Mouse (Mus musculus) heart, embryonic 13.5 days (tissue): ENCODE results near the gene Hnrnpa0. TPM values are rescaled to one million over a fixed set of nuclear protein-coding genes. Genes with fewer than 3 reads are reported as not detected.
A peak's percentile ranks its signal among the peaks of the same experiment; 100 is the strongest.

Experiments used
- ATAC-seq: fragments of 200-750 bp; cut with Nextera tagmentation; 2 replicates; pipeline ENCODE4 v1.8.0; 2017; ENCODE audit warnings: moderate TSS enrichment; ENCODE audit not compliant: insufficient number of reproducible peaks, low FRiP score, low TSS enrichment; ENCODE audit errors: extremely low read depth
- H3K27ac ChIP-seq: fragments of 300-500 bp; sonication (generic); replicated peaks from 2 replicates; pipeline ENCODE4 v1.5.1; 2015; ENCODE audit warnings: moderate library complexity, mild to moderate bottlenecking, inconsistent platforms
- H3K27me3 ChIP-seq: fragments of 300-500 bp; sonication (generic); replicated peaks from 2 replicates; pipeline ENCODE4 v1.6.1; 2015; ENCODE audit warnings: mild to moderate bottlenecking, inconsistent platforms
- H3K36me3 ChIP-seq: fragments of 300-500 bp; sonication (generic); 2 replicates; pipeline ENCODE4 v1.6.1; 2015; ENCODE audit warnings: mild to moderate bottlenecking, inconsistent platforms
- H3K4me1 ChIP-seq: fragments of 300-500 bp; sonication (generic); 2 replicates; pipeline ENCODE4 v1.6.1; 2015; ENCODE audit warnings: inconsistent platforms
- H3K4me2 ChIP-seq: fragments of 300-500 bp; sonication (generic); 2 replicates; pipeline ENCODE4 v1.6.1; 2015; ENCODE audit warnings: inconsistent platforms, mild to moderate bottlenecking, moderate library complexity
- H3K4me3 ChIP-seq: fragments of 300-500 bp; sonication (generic); 2 replicates; pipeline ENCODE4 v1.5.1; 2015; ENCODE audit warnings: moderate library complexity, mild to moderate bottlenecking, inconsistent platforms
- H3K9ac ChIP-seq: fragments of 300-500 bp; sonication (generic); 2 replicates; pipeline ENCODE4 v1.6.1; 2015; ENCODE audit warnings: inconsistent platforms, mild to moderate bottlenecking, moderate library complexity
- H3K9me3 ChIP-seq: fragments of 300-500 bp; sonication (generic); 2 replicates; pipeline ENCODE4 v1.6.1; 2016; ENCODE audit warnings: inconsistent platforms
- WGBS: fragments of 180-500 bp; shearing (Covaris S2); methylation state at CpG from one replicate; pipeline ENCODE4 v1.1.7; 2015; ENCODE audit warnings: mixed read lengths; 5-methylcytosine and 5-hydroxymethylcytosine counted together
- polyA plus RNA-seq: library from polyadenylated mRNA; unstranded; fragments of >200 nt; fragmentation: Nextera tagmentation; extraction: Ambion mirVana; gene quantifications from 2 replicates; pipeline ENCODE4 v1.2.1, GENCODE M21; 2015

Gene Hnrnpa0
- polyA plus RNA-seq, 1 experiment from 2014 or later: 18.8 TPM

DNA sequence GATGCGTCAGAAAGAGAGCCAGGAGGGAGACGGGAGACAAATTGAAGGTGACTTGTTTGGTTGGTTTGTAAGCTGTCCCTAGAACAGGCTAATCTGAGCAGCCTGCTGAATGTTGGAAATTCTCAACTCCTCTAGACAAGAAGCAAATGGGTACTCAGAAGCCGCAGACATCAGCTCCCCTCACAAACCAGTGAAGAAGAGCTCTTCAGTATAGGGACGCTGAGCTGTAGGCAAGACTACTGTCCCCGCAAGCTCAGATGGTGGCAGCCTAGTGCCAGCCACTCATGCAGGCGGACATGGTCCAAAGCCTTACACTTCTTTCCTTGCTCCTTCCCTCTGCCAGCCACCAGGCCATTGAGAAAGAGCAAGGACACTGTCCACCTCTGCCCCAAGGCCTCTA lies 17.1 kb downstream of the Hnrnpa0 start:
- peak overlapping the region; percentile 91 for H3K4me2 ChIP-seq
- H3K4me1 ChIP-seq: peaks cover 41% of the 10 kb centered on the region
- no peak overlapping the region for H3K9ac ChIP-seq
- 0 out of 2 replicates have a peak, but pooled peaks cover 4% of the 10 kb centered on the region for H3K27me3 ChIP-seq
- H3K27ac ChIP-seq: no peak overlapping the region
- 0 out of 2 replicates have a peak, but pooled peaks cover 6% of the 10 kb centered on the region for H3K36me3 ChIP-seq
- 85% methylated on average over 6 of the region's 6 CpGs for WGBS
- no peak overlapping the region for H3K4me3 ChIP-seq
- no peak for ATAC-seq
- no peaks in the 10 kb centered on the region for H3K9me3 ChIP-seq

DNA sequence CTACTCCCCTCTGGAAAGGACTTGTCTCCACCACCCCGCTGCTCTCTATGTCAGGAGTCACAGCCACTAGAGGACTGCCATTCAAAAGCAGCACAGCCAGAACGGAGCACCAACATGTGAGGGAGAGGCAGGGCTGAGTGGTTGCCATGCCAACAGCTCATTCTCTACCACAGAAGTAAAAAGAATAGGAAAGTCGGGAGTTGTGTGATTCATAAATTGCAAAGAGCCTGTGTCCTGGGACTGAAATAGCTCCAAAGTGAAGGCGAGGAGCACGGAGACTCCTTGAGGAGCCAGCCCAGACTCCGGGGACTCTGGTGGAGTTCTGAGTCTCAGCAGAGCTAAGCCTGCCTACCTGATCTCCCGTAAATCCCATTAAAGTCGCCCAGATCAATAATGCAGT lies 37.7 kb downstream of the Hnrnpa0 start:
- Histone ChIP-seq H3K9me3 (no peaks in the 10 kb centered on the region), H3K36me3 (peaks cover 12% of the 10 kb centered on the region), H3K27ac (no peak overlapping the region), H3K4me3 (no peak overlapping the region), H3K4me2 (no peak overlapping the region), H3K4me1 (peaks cover 11% of the 10 kb centered on the region), H3K27me3 (no peaks in the 10 kb centered on the region), H3K9ac (no peak overlapping the region)
- 44% methylated on average over 8 of the region's 8 CpGs for WGBS
- ATAC-seq: no peak

DNA sequence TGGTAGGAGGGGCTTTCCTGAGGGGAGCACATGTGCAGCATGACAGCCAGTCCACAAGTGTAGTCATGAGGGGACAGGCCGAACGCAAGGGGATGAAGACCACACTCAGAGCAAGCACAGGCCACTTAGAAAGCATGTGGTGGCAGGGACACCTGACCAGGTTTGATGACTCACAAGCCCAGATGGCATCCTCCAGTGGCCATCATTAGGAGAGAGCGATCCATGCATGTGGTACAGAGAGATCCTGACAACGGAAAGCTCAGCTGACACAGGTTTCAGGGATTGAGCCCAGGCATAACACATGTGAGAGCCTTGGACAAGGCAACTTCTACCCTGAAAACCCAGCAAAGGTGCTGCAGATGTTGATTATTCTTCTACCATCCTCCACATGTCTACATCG lies 44.0 kb downstream of the Hnrnpa0 start:
- H3K4me1 ChIP-seq: peaks cover 24% of the 10 kb centered on the region
- H3K27me3 ChIP-seq: no peaks in the 10 kb centered on the region
- peaks cover 12% of the 10 kb centered on the region for H3K36me3 ChIP-seq
- H3K9me3 ChIP-seq: no peaks in the 10 kb centered on the region
- no peak overlapping the region for H3K4me2 ChIP-seq
- WGBS: 82% methylated on average over 5 of the region's 5 CpGs
- H3K9ac ChIP-seq: no peak overlapping the region
- no peak overlapping the region for H3K4me3 ChIP-seq
- H3K27ac ChIP-seq: no peak overlapping the region
- no peak for ATAC-seq

DNA sequence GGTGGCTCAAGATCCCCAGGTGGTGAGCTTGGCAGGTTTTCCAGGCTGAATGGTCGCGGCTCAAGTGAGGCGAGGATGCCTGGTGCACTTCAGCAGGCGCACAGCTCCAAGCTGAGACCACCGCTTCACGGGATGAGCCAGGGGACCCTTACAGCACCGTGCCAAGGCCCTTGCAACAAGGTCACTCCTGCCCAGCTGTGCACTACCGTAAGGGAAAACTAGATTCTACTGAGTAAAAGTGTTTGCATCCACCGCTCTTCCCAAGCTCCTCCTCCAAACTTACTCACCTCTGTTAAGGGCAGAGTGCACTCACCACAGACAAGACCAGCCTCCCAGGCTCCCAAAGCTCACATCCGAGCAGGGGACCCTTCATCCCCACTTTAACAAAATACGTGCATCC lies 44.8 kb downstream of the Hnrnpa0 start:
- Histone ChIP-seq H3K9ac (no peak overlapping the region), H3K27ac (no peak overlapping the region), H3K4me2 (no peak overlapping the region), H3K36me3 (peaks cover 12% of the 10 kb centered on the region), H3K9me3 (no peaks in the 10 kb centered on the region), H3K4me3 (no peak overlapping the region), H3K4me1 (peaks cover 24% of the 10 kb centered on the region), H3K27me3 (no peaks in the 10 kb centered on the region)
- WGBS: 68% methylated on average over 11 of the region's 11 CpGs
- no peak for ATAC-seq

DNA sequence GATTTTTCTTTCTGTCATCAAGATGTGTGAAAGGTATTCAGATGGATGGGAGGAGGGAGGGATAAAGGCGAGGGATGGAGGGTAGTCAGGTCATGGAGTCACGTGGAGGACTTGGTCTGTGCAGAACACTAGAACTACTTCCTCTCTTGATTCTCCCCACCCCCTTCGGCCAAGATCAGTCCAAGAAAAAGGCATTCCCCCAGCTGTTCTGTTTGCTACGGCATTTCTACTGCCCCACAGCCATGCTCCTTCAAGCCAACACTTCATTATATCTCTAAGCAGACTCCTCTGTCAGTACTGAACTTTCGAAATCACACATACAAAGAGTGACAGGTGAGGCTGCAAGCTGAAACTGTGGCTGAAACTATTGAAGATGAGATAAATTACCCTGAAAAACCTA lies 45.3 kb downstream of the Hnrnpa0 start:
- Histone ChIP-seq H3K36me3 (peaks cover 12% of the 10 kb centered on the region), H3K9ac (no peak overlapping the region), H3K27me3 (no peaks in the 10 kb centered on the region), H3K4me3 (no peak overlapping the region), H3K4me1 (peaks cover 24% of the 10 kb centered on the region), H3K4me2 (no peak overlapping the region), H3K27ac (no peak overlapping the region), H3K9me3 (no peaks in the 10 kb centered on the region)
- WGBS: 61% methylated on average over 5 of the region's 5 CpGs
- no peak for ATAC-seq

DNA sequence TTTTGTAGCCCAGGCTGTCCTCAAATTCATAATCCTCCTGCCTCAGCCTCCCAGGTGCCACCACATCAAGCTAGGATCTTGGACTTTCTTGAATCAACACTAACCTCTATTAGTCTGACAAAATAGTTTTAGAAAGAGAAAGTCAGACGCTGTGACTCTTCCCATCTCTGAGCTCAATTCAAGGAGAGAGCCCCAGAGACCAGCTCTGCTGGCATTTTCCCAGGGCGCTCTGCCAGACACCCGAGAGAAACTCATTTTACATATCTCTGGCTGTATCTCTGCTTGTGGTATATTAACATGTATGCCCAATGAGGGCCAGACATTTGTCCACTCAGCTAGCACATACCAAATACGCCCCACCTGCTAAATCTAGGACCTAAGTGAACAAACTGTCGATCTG lies 50.0 kb downstream of the Hnrnpa0 start:
- Histone ChIP-seq H3K4me3 (no peak overlapping the region), H3K27me3 (no peaks in the 10 kb centered on the region), H3K27ac (no peak overlapping the region), H3K36me3 (0 out of 2 replicates have a peak, but pooled peaks cover 4% of the 10 kb centered on the region), H3K9ac (no peak overlapping the region), H3K9me3 (no peaks in the 10 kb centered on the region), H3K4me1 (peaks cover 23% of the 10 kb centered on the region), H3K4me2 (no peak overlapping the region)
- ATAC-seq: no peak
- 63% methylated on average over 5 of the region's 5 CpGs for WGBS

Other genes starting within 250 kb of the Hnrnpa0 start
- gene Spock1, start 220.2 kb downstream of the Hnrnpa0 start, polyA plus RNA-seq: 0.31 and 0.60 TPM in 2 replicates
- gene Klhl3, start 15.0 kb downstream of the Hnrnpa0 start, polyA plus RNA-seq: 4.6 and 5.5 TPM in 2 replicates
- gene Idnk, start 29.1 kb upstream of the Hnrnpa0 start, polyA plus RNA-seq: 26.0 and 28.7 TPM in 2 replicates
- gene Ubqln1, start 87.1 kb upstream of the Hnrnpa0 start, polyA plus RNA-seq: 70.3 and 71.3 TPM in 2 replicates
- gene Gkap1, start 147.1 kb upstream of the Hnrnpa0 start, polyA plus RNA-seq: 15.6 and 16.0 TPM in 2 replicates
- 0.11 and 0.17 TPM in 2 replicates for gene Kif27, start 230.6 kb upstream of the Hnrnpa0 start, polyA plus RNA-seq